Mouse (Mus musculus): ENCODE data around the gene Sertm1.

The Sertm1 gene

GRCm38 (mm10) chr3:54915643-54916071 is at the start of gene Sertm1:
Sertm1 (minus strand) TSS chr3:54915887.
- DNase-seq (ENCODE audit: low spot score): peak; percentile 9

GRCm38 (mm10) chr3:54964948-54965506 is 49.3 kb upstream of the Sertm1 start:
- DNase-seq (ENCODE audit: low spot score): no peak

DNA sequence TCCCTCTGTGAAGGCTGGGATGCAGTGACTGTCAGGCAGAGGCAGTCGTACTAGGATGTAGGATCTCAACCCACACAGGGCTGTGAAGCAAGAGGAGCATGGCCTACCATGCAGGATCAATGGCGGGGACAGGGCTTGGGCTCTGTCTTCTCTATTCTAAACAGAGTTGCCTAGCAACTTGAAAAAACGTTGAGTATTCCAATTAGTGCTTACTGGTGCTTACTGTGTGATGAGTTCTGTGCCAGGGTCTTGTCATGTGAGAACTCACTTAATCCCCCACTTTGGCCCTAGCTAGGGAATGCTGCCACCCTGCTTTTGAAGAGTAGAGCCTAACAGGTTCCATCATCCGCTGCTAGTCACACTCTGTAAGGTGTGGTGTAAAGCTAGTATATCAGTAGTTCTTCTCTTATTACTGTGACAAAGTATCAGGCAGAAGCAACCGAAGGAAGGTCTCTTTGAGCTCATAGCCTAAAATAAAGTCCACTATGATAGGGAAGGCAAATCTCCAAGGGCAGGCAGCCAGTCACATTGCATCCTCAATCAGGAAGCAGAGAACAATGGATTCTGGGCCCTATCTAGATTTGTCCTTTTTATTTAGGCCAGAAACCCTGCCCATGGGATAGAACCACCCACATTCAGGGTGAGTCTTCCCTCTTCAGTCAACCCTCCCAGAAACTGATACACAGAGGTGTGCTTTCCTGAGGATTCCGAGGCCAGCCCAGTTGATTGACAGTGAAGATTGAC is 27.6 kb upstream of the Sertm1 start:
- DNase-seq (ENCODE audit: low spot score): no peak

GRCm38 (mm10) chr3:54934535-54934934 is 18.8 kb upstream of the Sertm1 start:
- no peak for DNase-seq (ENCODE audit: low spot score)

DNA sequence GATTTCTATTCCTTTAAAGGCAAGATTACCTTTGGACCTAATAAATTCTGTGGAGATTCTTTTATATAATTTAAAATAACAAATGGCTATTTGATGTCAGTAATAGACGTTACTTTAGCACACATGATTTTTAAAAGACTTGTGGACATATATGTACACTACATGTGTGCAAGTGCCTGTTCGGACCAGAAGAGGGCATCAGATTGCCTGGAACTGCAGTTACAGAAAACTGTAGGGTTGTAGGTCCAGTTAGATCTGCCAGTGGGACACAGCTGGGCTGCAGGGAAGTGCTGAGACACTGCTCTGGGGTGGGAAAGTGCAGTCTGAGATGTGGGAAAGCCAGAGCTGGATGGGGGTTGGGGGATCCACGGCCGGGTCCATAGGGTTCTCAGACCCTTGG is 16.9 kb upstream of the Sertm1 start:
- DNase-seq (ENCODE audit: low spot score): no peak

GRCm38 (mm10) chr3:54920425-54920824 is 4.7 kb upstream of the Sertm1 start:
- no peak for DNase-seq (ENCODE audit: low spot score)

GRCm38 (mm10) chr3:54914845-54915642 is 643 bp downstream of the Sertm1 start:
- no peak for DNase-seq (ENCODE audit: low spot score)

DNA sequence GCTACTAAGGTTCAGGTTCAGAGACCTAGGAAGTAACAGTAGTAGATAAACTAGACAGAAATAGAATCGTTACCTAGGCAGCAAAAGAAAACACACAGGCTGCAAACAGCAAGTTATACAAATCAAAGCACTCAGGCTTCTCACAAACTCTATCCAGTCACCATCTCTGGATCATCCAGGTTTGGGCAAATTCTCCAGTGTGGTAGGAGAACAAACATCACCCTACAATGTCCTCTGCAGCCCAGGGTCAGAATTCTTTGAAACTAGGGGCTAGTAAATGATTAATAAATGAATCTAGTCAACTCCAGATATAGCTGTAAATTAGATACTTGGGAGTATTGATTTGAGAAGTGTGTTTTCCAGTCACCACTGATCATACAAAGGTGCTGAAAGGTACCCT is 6.8 kb downstream of the Sertm1 start:
- DNase-seq (ENCODE audit: low spot score): no peak

- DNase-seq (ENCODE audit: low spot score): no peak
These were observed 17.7 kb downstream of the Sertm1 start for GRCm38 (mm10) chr3:54897974-54898373.

DNA sequence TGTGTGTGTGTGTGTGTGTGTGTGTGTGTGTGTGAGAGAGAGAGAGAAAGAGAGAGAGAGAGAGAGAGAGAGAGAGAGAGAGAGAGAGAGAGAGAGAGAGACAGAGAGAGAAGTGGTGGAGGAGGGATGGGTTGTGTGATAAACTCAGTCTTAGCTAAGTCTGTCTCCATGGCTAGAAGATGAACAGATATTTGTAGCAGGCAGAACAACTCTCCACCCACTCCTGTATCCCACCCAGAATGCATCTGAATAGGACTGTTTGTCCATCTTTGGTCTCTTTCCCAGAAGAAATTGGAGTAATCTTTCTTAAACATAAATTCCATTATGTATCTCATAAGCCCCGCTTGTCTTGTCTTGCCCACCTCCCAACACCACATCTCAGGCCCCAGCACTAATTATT is 20.8 kb downstream of the Sertm1 start:
- no peak for DNase-seq (ENCODE audit: low spot score)

GRCm38 (mm10) chr3:54892218-54892617 is 23.5 kb downstream of the Sertm1 start:
- DNase-seq (ENCODE audit: low spot score): no peak

DNA sequence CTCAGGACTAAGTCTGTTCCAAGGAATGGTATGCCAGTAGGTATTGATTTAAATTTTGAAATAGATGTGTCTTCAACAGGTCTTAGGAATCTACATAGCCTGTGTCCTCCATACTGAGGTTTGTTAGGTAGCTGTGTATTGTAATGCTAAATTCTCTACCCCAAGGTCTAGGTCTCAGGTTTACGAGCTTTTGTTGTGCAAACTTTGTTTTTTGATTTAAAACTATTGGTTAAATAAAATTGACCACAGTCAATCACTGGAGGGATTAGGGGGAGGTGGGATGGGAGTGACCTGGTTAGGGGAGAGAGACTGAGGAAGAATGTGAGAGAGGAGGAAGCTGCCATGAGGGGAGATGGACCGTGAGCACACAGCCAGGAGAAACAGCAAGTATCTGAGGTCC is 29.2 kb downstream of the Sertm1 start:
- no peak for DNase-seq (ENCODE audit: low spot score)
